Mouse (Mus musculus) MN1 (cell line): Measurements from ENCODE around the gene Nipal4.

Source experiments
- DNase-seq: peaks from one replicate; pipeline ENCODE4 v3.0.0-alpha.2; 2016; ENCODE audit warnings: low spot score

Nipal4 gene

GRCm38 (mm10) chr11:46115011-46115410 is 51.3 kb downstream of the Nipal4 start:
- no peak for DNase-seq

- DNase-seq = no peak
Observed at GRCm38 (mm10) chr11:46114221-46114620, 52.1 kb downstream of the Nipal4 start.

DNA sequence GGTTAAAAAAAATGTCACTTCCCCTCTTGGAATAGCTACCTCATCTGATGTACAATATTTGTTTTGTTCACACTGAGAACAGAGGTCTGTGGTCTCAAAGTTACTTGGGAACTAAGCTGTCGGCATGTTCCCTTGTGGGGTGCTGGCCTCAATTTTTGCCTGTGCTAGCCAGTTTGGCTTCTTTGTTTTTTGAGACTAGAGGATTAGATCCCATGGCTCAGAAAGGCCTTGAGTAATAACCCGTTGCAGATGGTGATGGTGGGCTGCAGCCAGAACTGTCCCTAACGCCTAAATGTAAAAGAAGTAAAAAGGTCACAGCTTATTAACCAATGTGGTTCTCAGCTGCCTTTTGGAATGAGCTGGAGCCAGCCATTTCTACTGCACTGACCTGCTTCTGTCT is 53.1 kb downstream of the Nipal4 start:
- no peak for DNase-seq

- no peak for DNase-seq
Observed at GRCm38 (mm10) chr11:46110945-46111287, 55.4 kb downstream of the Nipal4 start.

- DNase-seq = no peak
Observed at GRCm38 (mm10) chr11:46110156-46110944, 56.0 kb downstream of the Nipal4 start.

DNA sequence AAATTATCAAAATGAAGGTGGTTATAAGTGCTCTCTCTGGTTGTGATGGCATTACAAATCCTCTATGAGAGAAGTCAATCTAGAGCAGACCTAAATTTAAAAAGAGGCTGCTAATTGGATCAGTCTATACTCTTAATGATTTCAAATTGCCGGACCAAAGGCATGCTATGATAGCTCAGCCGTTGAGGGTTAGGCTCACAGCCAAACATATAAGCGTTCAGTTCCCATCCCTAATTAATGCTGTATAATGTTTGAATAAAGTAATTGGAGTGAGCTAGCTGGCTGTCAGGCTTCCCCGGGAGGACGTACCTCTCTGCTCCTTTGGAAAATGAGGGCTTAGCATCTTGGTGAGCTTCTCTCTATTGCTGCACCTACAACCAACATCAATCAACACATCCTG is 57.1 kb downstream of the Nipal4 start:
- no peak for DNase-seq

DNA sequence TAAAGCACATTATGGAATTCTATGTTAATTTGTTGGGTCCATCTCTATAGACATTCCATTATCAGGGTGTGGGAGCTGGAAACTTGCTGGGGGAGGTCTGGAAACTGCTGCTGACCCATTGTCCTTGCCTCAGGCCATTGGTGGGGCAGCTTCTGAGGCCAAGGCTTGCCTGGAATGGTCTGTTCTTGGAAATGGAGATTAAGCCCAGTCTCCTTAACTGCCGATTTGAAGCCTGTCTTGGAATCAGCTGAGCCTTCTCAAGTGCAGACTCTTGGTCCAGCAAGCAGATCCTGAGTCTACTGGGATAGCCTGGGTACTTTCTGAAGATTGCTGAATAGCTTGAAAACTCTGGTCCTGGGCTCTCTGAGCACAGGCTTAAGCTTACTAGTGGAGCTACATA is 59.3 kb downstream of the Nipal4 start:
- no peak for DNase-seq

GRCm38 (mm10) chr11:46102107-46102506 is 64.2 kb downstream of the Nipal4 start:
- no peak for DNase-seq
